20 mouse cellular contexts compared by ENCODE assay signal in genomic region chr4:86852018-86852417, GRCm38 (mm10). TPM values are rescaled to one million over a fixed set of nuclear protein-coding genes. Genes with fewer than 3 reads are reported as not detected.
DNase-seq lines count a peak whose midpoint lies in the region; ATAC-seq and TF ChIP-seq lines count a peak whose summit lies in the region.
"Had no signal": no experiment of that assay in that cellular context is flagged by ENCODE, and none has a peak within 500 bp of the region (broad histone marks: within the 10 kb centered on the region; RNA-seq: fewer than 3 reads in every experiment).

No protein-coding gene starts in this region.

- no peak for TF ChIP-seq CTCF in CH12.LX (conservative IDR thresholded peaks at IDR 0.05 in 1 of 2, IDR thresholded peaks at IDR 0.05 in 1 of 2; ENCODE audit: low read depth in 2 of 2, low read length in 2 of 2)

- no peak overlapping the region for H3K4me3 ChIP-seq in kidney, embryonic 15.5 days (replicated peaks)
- H3K4me3 ChIP-seq in CH12.LX (replicated peaks in 1 of 3; ENCODE audit: low read depth in 2 of 3, low read length in 2 of 3, poor library complexity in 1 of 3): no peak overlapping the region
- H3K4me3 ChIP-seq in liver, embryonic 15.5 days (replicated peaks): no peak overlapping the region
- no peak overlapping the region for H3K4me3 ChIP-seq in forebrain, embryonic 15.5 days
- H3K4me3 ChIP-seq: embryonic facial prominence, embryonic 15.5 days; neural tube, embryonic 13.5 days had no signal

- no peaks in the 10 kb centered on the region for H3K9me3 ChIP-seq in kidney, embryonic 15.5 days (replicated peaks)
- H3K9me3 ChIP-seq in CH12.LX (replicated peaks; ENCODE audit: low read length): no peaks in the 10 kb centered on the region
- no peaks in the 10 kb centered on the region for H3K9me3 ChIP-seq in liver, embryonic 15.5 days (replicated peaks)
- no peaks in the 10 kb centered on the region for H3K9me3 ChIP-seq in forebrain, embryonic 15.5 days
- H3K9me3 ChIP-seq: embryonic facial prominence, embryonic 15.5 days; neural tube, embryonic 13.5 days had no signal

- H3K9ac ChIP-seq in kidney, embryonic 15.5 days: no peak overlapping the region
- no peak overlapping the region for H3K9ac ChIP-seq in CH12.LX (ENCODE audit: insufficient read depth, low read depth)
- no peak overlapping the region for H3K9ac ChIP-seq in liver, embryonic 15.5 days
- no peak overlapping the region for H3K9ac ChIP-seq in forebrain, embryonic 15.5 days (replicated peaks)
- H3K9ac ChIP-seq: embryonic facial prominence, embryonic 15.5 days; forebrain, postnatal 0 days; neural tube, embryonic 13.5 days had no signal

- peaks cover 12% of the 10 kb centered on the region for H3K4me1 ChIP-seq in kidney, embryonic 15.5 days
- peaks cover 3 to 8% of the 10 kb centered on the region in 2 experiments; a peak in 3 of 4 replicates for H3K4me1 ChIP-seq in CH12.LX (ENCODE audit: control insufficient read depth in 1 of 2, insufficient read depth in 2 of 2)
- H3K4me1 ChIP-seq in liver, embryonic 15.5 days (replicated peaks): peaks cover 16% of the 10 kb centered on the region; the same call in 1 of the 2 replicates
- peaks cover 12% of the 10 kb centered on the region for H3K4me1 ChIP-seq in forebrain, embryonic 15.5 days

- in situ Hi-C loops in CH12.LX (cut with MboI; ENCODE audit: low pct_ligation_motif_present, low pct_unique_long_range_greater_than_20kb, low sequenced_read_pairs): no loop called here

- dilution Hi-C loops in CH12.LX (cut with MboI; ENCODE audit: extremely low pct_ligation_motif_present, extremely low pct_unique_long_range_greater_than_20kb, low sequenced_read_pairs): no loop called here

- H3K4me2 ChIP-seq in kidney, embryonic 15.5 days: no peak overlapping the region
- no peak overlapping the region for H3K4me2 ChIP-seq in CH12.LX (ENCODE audit: insufficient read depth, low read depth, poor library complexity, severe bottlenecking)
- H3K4me2 ChIP-seq in liver, embryonic 15.5 days: no peak overlapping the region
- H3K4me2 ChIP-seq in forebrain, embryonic 15.5 days (replicated peaks): no peak overlapping the region
- H3K4me2 ChIP-seq: embryonic facial prominence, embryonic 15.5 days; neural tube, embryonic 13.5 days had no signal

- no peak; the same call in 1 of the 2 replicates for TF ChIP-seq POLR2A in CH12.LX (IDR thresholded peaks at IDR 0.05; ENCODE audit: low read depth, low read length)

- ATAC-seq in kidney, embryonic 15.5 days (replicated peaks; ENCODE audit: low FRiP score): no peak
- ATAC-seq in liver, embryonic 15.5 days (ENCODE audit: insufficient read depth): no peak
- no peak for ATAC-seq in forebrain, embryonic 15.5 days (replicated peaks)

- peaks cover 21% of the 10 kb centered on the region for H3K79me2 ChIP-seq in CH12.LX (replicated peaks; ENCODE audit: control insufficient read depth, extremely low read depth, insufficient read depth, poor library complexity, severe bottlenecking)

- no peaks in the 10 kb centered on the region for H3K27me3 ChIP-seq in kidney, embryonic 15.5 days
- H3K27me3 ChIP-seq in CH12.LX (replicated peaks): no peaks in the 10 kb centered on the region
- H3K27me3 ChIP-seq in liver, embryonic 15.5 days: no peaks in the 10 kb centered on the region
- H3K27me3 ChIP-seq in forebrain, embryonic 15.5 days: no peaks in the 10 kb centered on the region
- H3K27me3 ChIP-seq: embryonic facial prominence, embryonic 15.5 days; neural tube, embryonic 13.5 days had no signal

- H3K27ac ChIP-seq in kidney, embryonic 15.5 days: 0 out of 2 replicates have a peak overlapping the region, but pooled peaks have one; percentile 37
- no peak overlapping the region for H3K27ac ChIP-seq in CH12.LX (ENCODE audit: insufficient read depth, low read depth)
- peak overlapping the region; percentile 14; the same call in 1 of the 2 replicates for H3K27ac ChIP-seq in liver, embryonic 15.5 days (replicated peaks)
- H3K27ac ChIP-seq in forebrain, embryonic 15.5 days (replicated peaks): no peak overlapping the region
- H3K27ac ChIP-seq: embryonic facial prominence, embryonic 15.5 days; macrophage; neural tube, embryonic 13.5 days had no signal

- no peak for TF ChIP-seq RAD21 in CH12.LX (IDR thresholded peaks at IDR 0.05; ENCODE audit: low read depth, low read length)

- peak; percentile 5 for DNase-seq in embryo, embryonic 10.5 days (ENCODE audit: low spot score)
- DNase-seq in embryo, embryonic 11 days: no peak
- DNase-seq in kidney, adult 18-20 months: no peak
- no peak for DNase-seq in CH12.LX (ENCODE audit: extremely low read depth)
- DNase-seq in testis, postnatal 10 days (ENCODE audit: low spot score): no peak
- DNase-seq: adrenal gland, adult 2 months; cerebellum, adult 9-10 months; forebrain, postnatal 0 days; gastrocnemius, postnatal 36 days; kidney, adult 2 months; kidney, postnatal 36 days; lung, adult 2 months; midbrain, embryonic 14.5 days; thymus, postnatal 36 days had no signal

- no peak for TF ChIP-seq EP300 in CH12.LX (IDR thresholded peaks at IDR 0.05; ENCODE audit: low read length)

- peaks cover 61% of the 10 kb centered on the region for H3K36me3 ChIP-seq in kidney, embryonic 15.5 days
- peaks cover 30 to 46% of the 10 kb centered on the region in 2 experiments for H3K36me3 ChIP-seq in CH12.LX (replicated peaks in 1 of 2; ENCODE audit: control insufficient read depth in 1 of 2, insufficient read depth in 1 of 2, low read length in 1 of 2)
- H3K36me3 ChIP-seq in liver, embryonic 15.5 days (replicated peaks): peaks cover 53% of the 10 kb centered on the region
- peaks cover 39% of the 10 kb centered on the region for H3K36me3 ChIP-seq in forebrain, embryonic 15.5 days

- 63% methylated on average over 3 of the region's 3 CpGs for WGBS in kidney, embryonic 15.5 days
- WGBS in liver, embryonic 15.5 days (ENCODE audit: insufficient replicate concordance): 43% methylated on average over 3 of the region's 3 CpGs
- 80% methylated on average over 3 of the region's 3 CpGs for WGBS in forebrain, embryonic 15.5 days

TF ChIP-seq in CH12.LX, 34 proteins besides CTCF, POLR2A, EP300 and RAD21:
- no peak for TF ChIP-seq USF2 (conservative IDR thresholded peaks at IDR 0.05; ENCODE audit: low read depth, low read length)
- TF ChIP-seq MAX (IDR thresholded peaks at IDR 0.05; ENCODE audit: low read length): no peak
- no peak for TF ChIP-seq ZKSCAN1 (IDR thresholded peaks at IDR 0.05; ENCODE audit: borderline replicate concordance, low read depth, low read length)
- TF ChIP-seq ZMIZ1 (IDR thresholded peaks at IDR 0.05; ENCODE audit: low read depth, low read length): 0 out of 2 replicates have a peak, but pooled peaks have one; percentile 4
- peak; percentile 53; the same call in 1 of the 2 replicates for TF ChIP-seq POLR2AphosphoS2 (IDR thresholded peaks at IDR 0.05; ENCODE audit: low read depth, low read length)

RNA-seq across cellular contexts. Expression of gene Rps6, which starts 5.2 kb away (rescaled TPM):
- polyA plus RNA-seq in kidney, embryonic 15.5 days (2015; fragmentation: Nextera tagmentation; extraction: Ambion mirVana): 768 and 806 TPM in 2 replicates
- 3,137 and 3,171 TPM in 2 replicates for total RNA-seq in CH12.LX (2012; rRNA removed)
- 3,620 and 3,826 TPM in 2 replicates for total RNA-seq in CH12.LX (2014; rRNA removed)
- 1,709 and 2,128 TPM in 2 replicates for polyA plus RNA-seq in CH12.LX (2012; ENCODE audit: insufficient read length, low read depth)
- 402 and 431 TPM in 2 replicates for polyA plus RNA-seq in liver, embryonic 15.5 days (2015; fragmentation: Nextera tagmentation; extraction: Ambion mirVana)
- 414 and 432 TPM in 2 replicates for polyA plus RNA-seq in forebrain, embryonic 15.5 days (2015; fragmentation: Nextera tagmentation; extraction: Ambion mirVana)

RNA-seq across cellular contexts. Expression of gene Acer2, which starts 22.2 kb away (rescaled TPM):
- polyA plus RNA-seq in kidney, embryonic 15.5 days (2015; fragmentation: Nextera tagmentation; extraction: Ambion mirVana): 37.3 and 37.9 TPM in 2 replicates
- total RNA-seq in CH12.LX (2012; rRNA removed) (0.13 and 0.17 TPM in 2 replicates), CH12.LX (2014; rRNA removed) (0.09 and 0.22 TPM in 2 replicates)
- 0.16 and 0.29 TPM in 2 replicates for polyA plus RNA-seq in CH12.LX (2012; ENCODE audit: insufficient read length, low read depth)
- polyA plus RNA-seq in liver, embryonic 15.5 days (2015; fragmentation: Nextera tagmentation; extraction: Ambion mirVana): 5.2 and 7.0 TPM in 2 replicates
- polyA plus RNA-seq in forebrain, embryonic 15.5 days (2015; fragmentation: Nextera tagmentation; extraction: Ambion mirVana): 10.8 and 11.3 TPM in 2 replicates

Comparison
In these comparisons a context has a peak if more than half of its experiments do, and no peak if none do; other contexts are left out.
1. H3K27ac ChIP-seq: peak in kidney, embryonic 15.5 days (single experiment) and liver, embryonic 15.5 days (single experiment); none in CH12.LX (single experiment) and forebrain, embryonic 15.5 days (single experiment).